Mouse (Mus musculus): ENCODE measurements around the gene Vegfa.

The Vegfa gene

DNA sequence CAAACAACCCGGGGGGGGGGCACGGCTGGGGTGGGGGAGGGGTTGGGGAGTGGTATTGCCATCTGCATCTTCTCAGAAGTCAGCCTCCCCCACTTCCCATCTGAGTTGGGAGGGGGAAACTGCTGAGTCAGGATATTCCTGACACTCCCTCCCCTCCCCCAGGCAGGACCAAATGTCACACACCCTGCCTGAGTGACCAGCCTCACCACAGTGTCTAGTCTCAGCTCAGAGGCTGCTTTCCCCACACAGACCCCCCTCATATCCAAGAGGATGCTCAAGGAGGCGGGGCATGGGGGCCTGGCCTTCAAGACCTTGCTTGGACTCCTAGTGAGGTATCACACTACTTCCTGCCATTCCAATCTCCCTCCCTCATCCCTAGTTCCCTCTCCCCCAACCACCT, 20.0 kb upstream of the Vegfa start:
- no peak for DNase-seq (ENCODE audit: extremely low spot score, low read depth, low spot score)

DNA sequence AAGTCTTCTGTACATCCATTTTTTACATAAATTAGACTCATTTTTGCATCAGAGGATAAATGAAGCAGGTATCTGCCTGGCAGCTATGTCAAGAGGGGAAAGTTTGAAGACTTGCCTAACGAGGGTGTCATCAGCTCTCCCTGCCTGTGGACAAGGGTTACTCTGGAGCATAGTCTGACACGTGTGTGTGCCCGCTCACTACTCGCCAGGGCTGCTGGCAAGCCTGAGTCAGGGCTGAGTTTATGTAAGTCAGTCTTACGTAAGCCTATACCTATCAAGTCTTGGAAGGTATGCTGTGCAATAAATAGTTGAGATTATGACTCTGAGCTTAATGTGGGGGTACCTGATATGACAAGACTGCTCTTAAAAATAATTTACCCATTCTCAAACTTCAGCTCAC, 19.2 kb upstream of the Vegfa start:
- no peak for DNase-seq (ENCODE audit: extremely low spot score, low read depth, low spot score)

DNA sequence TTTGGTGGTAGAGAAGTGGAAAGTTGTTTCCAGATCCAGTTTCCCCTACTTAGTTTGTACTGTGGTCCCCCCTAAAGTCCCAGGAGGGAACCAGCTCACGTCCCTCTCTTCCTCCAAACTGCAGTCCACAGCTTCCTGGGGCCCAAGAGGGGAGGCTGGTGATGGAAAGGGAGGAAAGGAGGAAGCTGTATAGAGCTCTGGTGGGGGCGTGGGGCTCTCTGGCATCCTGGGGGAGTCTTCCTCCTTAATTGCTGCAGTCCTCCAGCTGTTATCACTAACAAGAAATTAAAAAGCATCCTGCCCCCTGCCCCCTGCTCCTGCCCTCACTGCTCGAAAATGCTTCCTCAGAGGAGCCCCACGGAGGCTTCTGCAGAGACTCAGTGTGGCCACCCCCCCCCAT, 17.4 kb upstream of the Vegfa start:
- DNase-seq (ENCODE audit: extremely low spot score, low read depth, low spot score), result no peak

GRCm38 (mm10) chr17:46048184-46048583, 16.0 kb upstream of the Vegfa start:
- DNase-seq (ENCODE audit: extremely low spot score, low read depth, low spot score), result no peak

DNA sequence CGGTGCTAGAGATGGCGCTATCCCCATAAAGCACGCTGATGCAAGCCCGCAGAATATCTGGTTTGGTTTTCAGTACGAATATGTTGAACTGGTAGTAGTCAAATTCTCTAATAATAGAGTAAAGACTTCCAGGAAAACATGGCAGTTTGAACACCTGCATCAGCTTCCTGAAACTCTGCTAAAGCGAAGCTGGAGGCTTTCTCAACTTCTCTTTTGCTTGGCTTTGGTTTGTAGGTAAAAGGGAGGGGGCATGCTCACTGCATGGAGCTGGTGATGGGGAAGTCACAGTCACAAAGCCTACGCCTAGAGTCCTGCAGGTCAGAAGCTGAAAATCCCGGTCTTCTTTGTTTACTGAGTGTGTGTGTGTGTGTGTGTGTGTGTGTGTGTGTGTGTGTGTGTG, 13.6 kb upstream of the Vegfa start:
- DNase-seq (ENCODE audit: extremely low spot score, low read depth, low spot score), result no peak

DNA sequence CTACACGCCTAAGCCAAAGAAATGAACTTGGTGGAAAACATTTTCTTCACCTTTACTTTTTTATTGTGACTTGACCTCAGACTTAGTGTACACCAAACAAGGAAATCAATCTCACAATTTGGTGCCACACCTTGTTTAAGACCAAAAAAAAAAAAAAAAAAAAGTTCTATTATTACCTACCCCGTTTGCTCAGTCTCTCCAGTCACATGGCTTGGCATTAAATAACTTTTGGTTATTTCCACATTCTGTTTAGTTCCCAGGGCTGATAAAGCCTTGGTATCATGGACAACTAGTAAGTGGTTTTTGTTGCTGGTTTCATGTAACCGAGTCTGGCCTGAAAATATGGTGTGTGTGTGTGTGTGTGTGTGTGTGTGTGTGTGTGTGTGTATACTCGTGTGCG, 12.8 kb upstream of the Vegfa start:
- no peak for DNase-seq (ENCODE audit: extremely low spot score, low read depth, low spot score)

GRCm38 (mm10) chr17:46042158-46042557, 10.0 kb upstream of the Vegfa start:
- no peak for DNase-seq (ENCODE audit: extremely low spot score, low read depth, low spot score)

DNA sequence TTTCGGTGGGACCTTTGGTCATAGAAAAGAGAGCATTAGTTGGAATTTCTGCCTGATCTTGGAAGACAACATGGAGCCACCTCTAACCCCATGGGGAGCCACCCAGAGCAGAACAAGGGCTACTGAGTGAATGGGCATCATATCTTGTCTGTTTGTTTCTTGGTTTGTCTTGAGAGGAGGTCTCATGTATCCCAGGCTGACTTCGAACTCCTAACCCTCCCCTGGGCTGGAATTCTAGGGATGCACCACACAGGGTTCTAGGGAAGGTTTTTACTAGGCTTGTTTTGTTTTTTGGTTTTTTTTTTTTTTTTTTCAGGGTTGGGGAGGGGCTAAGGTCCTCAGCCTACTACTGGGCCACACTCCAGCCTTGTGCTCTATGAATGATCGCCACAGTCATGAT, 9.5 kb upstream of the Vegfa start:
- no peak for DNase-seq (ENCODE audit: extremely low spot score, low read depth, low spot score)

GRCm38 (mm10) chr17:46041223-46041622, 9.1 kb upstream of the Vegfa start:
- DNase-seq (ENCODE audit: extremely low spot score, low read depth, low spot score), result no peak

DNA sequence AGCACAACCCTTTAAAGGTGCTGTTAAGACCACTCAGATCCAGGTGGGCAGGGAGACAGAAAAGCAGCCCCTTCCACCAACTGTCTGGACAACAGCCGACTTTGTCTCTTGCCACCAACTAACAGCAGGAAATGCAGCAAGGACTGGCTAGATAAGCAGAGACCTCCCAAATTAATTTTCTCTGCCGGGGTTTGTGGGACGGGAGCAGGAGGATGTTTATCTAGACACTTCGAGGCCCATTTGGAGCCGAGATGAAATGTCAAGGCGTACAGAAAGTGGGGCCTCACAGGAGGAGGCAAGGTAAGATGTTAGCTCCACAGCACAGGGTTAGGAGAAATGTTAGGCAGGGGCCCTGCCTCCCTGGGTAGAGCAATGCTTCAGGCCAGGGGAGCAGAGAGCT, 8.4 kb upstream of the Vegfa start:
- DNase-seq (ENCODE audit: extremely low spot score, low read depth, low spot score), result no peak

DNA sequence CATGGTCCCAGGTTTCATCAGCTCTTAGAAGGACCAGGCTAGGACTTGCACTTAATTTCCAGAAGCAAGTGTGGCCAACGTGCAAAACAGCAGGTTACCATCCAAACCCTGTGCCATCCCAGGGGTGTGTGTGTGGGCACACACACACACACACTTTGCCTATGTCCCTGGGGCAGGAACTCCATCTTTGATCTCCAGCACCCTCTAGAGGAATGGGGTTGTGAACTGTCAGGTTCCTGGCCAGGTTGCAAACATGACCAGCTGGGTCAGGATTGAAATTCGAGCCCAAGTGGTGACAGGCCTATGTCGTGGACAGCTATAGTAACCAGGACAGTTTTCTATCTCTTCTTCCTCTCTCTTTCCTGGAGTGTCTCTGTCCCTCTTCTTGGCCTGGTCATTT, 6.7 kb upstream of the Vegfa start:
- no peak for DNase-seq (ENCODE audit: extremely low spot score, low read depth, low spot score)

DNA sequence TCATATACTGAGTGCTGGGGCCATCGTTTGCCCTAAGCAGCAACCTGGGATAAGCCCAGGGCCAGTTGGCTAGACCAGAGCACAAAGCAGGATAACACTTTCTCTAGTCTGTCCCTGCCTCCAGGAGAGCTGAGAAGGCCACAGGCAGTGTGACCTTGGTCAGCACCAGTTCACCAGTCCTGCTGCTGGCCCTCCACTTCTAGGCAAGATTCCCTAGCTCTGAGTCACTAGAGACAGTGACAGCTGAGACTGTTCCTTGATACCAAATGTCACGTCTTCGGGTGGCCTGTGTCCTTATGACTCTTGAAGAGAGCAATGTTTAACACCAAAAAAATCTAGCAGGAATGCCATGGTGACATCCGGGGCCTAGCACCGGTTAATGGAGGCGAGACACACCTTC, 4.2 kb upstream of the Vegfa start:
- no peak for DNase-seq (ENCODE audit: extremely low spot score, low read depth, low spot score)

DNA sequence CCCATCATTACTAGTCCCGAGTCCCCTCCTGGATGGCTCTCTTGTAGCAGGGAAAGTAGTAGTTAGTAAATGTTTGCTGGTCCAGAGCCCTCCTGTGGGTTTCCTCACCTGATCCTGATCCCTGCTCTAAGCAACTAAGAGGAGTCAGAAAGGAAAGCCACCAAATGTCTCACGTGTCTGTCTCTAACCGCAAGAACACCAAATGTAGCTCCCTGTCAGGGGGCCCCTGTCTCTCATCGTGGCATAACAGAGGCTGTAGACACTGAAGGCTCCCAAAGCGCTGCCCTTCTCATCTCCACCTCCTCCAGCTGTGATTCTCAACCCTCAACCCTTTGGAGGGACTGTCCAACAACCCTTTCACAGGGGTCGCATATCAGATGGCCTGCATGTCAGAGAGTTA, 1.9 kb upstream of the Vegfa start:
- no peak for DNase-seq (ENCODE audit: extremely low spot score, low read depth, low spot score)

DNA sequence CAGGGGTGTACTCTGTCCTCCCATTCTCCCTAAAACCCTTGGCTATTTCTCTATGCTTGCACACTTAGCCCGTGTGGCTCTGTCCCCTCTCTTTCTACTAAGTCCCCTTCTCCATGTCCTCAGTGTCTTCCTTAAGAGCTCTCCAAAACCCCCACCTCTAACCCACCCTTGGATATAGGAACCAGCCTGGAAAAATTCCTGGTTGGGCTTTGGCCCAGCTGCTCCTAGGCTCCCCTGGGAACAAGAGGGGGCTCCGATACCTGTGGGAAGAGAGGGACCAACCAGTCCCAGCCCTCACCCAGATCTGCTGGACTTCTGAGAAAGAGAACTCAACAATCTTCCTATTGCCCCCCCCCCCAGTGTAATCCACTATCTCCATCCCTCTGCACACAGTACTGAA, 1.4 kb upstream of the Vegfa start:
- no peak for DNase-seq (ENCODE audit: extremely low spot score, low read depth, low spot score)

GRCm38 (mm10) chr17:46033122-46033521, 953 bp upstream of the Vegfa start:
- no peak for DNase-seq (ENCODE audit: extremely low spot score, low read depth, low spot score)

- DNase-seq (ENCODE audit: extremely low spot score, low read depth, low spot score), result peak; percentile 64
Measured at GRCm38 (mm10) chr17:46031621-46032211, 453 bp downstream of the Vegfa start.

- no peak for DNase-seq (ENCODE audit: extremely low spot score, low read depth, low spot score)
Measured at GRCm38 (mm10) chr17:46030731-46031620, 1.2 kb downstream of the Vegfa start.

GRCm38 (mm10) chr17:46030323-46030730, 1.8 kb downstream of the Vegfa start:
- no peak for DNase-seq (ENCODE audit: extremely low spot score, low read depth, low spot score)

- no peak for DNase-seq (ENCODE audit: extremely low spot score, low read depth, low spot score)
Measured at GRCm38 (mm10) chr17:46029554-46030207, 2.5 kb downstream of the Vegfa start.

- DNase-seq (ENCODE audit: extremely low spot score, low read depth, low spot score), result no peak
Measured at GRCm38 (mm10) chr17:46029052-46029553, 3.1 kb downstream of the Vegfa start.

GRCm38 (mm10) chr17:46028210-46029051, 3.7 kb downstream of the Vegfa start:
- no peak for DNase-seq (ENCODE audit: extremely low spot score, low read depth, low spot score)

Data from hindlimb bud, embryonic 11.5 days (tissue).